Mouse (Mus musculus) embryonic facial prominence, embryonic 10.5 days (tissue): ENCODE data around the gene Klk6. TPM values are rescaled to one million over a fixed set of nuclear protein-coding genes. Genes with fewer than 3 reads are reported as not detected.

ENCODE experiments used
- DNase-seq: peaks from one replicate; pipeline ENCODE4 v3.0.0-alpha.2; 2017; ENCODE audit warnings: low spot score
- H3K27ac ChIP-seq: fragments of 300-500 bp; sonication (generic); replicated peaks from 2 replicates; pipeline ENCODE4 v1.5.1; 2016; ENCODE audit warnings: mild to moderate bottlenecking
- H3K27me3 ChIP-seq: fragments of 300-500 bp; sonication (generic); replicated peaks from 2 replicates; pipeline ENCODE4 v1.6.1; 2016; ENCODE audit warnings: low read depth, mild to moderate bottlenecking; ENCODE audit not compliant: poor library complexity, severe bottlenecking
- H3K36me3 ChIP-seq: fragments of 300-500 bp; sonication (generic); replicated peaks from 2 replicates; pipeline ENCODE4 v1.6.1; 2016; ENCODE audit warnings: mild to moderate bottlenecking, moderate library complexity
- H3K4me1 ChIP-seq: fragments of 300-500 bp; sonication (generic); 2 replicates; pipeline ENCODE4 v1.6.1; 2016
- H3K4me3 ChIP-seq: fragments of 300-500 bp; sonication (generic); 2 replicates; pipeline ENCODE4 v1.5.1; 2016; ENCODE audit warnings: mild to moderate bottlenecking, moderate library complexity
- H3K9me3 ChIP-seq: fragments of 300-500 bp; sonication (generic); 2 replicates; pipeline ENCODE4 v1.6.1; 2016; ENCODE audit warnings: mild to moderate bottlenecking
- WGBS: fragments of 180-500 bp; shearing (Covaris S2); methylation state at CpG from one replicate; pipeline ENCODE4 v1.1.7; 2016; 5-methylcytosine and 5-hydroxymethylcytosine counted together
- polyA plus RNA-seq: library from polyadenylated mRNA; unstranded; fragments of >200 nt; fragmentation: Nextera tagmentation; extraction: Ambion mirVana; gene quantifications from 2 replicates; pipeline ENCODE4 v1.2.1, GENCODE M21; 2016

Klk6 gene
- not detected in 2 replicates for polyA plus RNA-seq

- Histone ChIP-seq H3K4me3 (no peak within 1 kb of the TSS), H3K27me3 (no peaks in the 10 kb centered on the region), H3K27ac (no peak within 1 kb of the TSS), H3K4me1 (no peaks in the 10 kb centered on the region), H3K9me3 (no peaks in the 10 kb centered on the region), H3K36me3 (no peaks in the 10 kb centered on the region)
- no peak for DNase-seq
- WGBS, result 62% methylated on average over 10 of the region's 10 CpGs
Measured at GRCm38 (mm10) chr7:43824199-43824598, at the start of gene Klk6. TSS of gene Klk6 (plus strand) at chr7:43824499.

- no peaks in the 10 kb centered on the region for H3K9me3 ChIP-seq
- peaks cover 10% of the 10 kb centered on the region for H3K4me1 ChIP-seq
- no peaks in the 10 kb centered on the region for H3K27me3 ChIP-seq
- peak overlapping the region; percentile 71 for H3K27ac ChIP-seq
- H3K4me3 ChIP-seq, result no peak overlapping the region
- H3K36me3 ChIP-seq, result no peaks in the 10 kb centered on the region
- WGBS, result 51% methylated on average over 6 of the region's 6 CpGs
- no peak for DNase-seq
Measured at GRCm38 (mm10) chr7:43774802-43775201, 49.5 kb upstream of the Klk6 start.

GRCm38 (mm10) chr7:43775311-43776057 is 48.8 kb upstream of the Klk6 start:
- H3K27ac ChIP-seq, result peak overlapping the region; percentile 71
- 38% methylated on average over 7 of the region's 7 CpGs for WGBS

GRCm38 (mm10) chr7:43776506-43776905 is 47.8 kb upstream of the Klk6 start:
- H3K9me3 ChIP-seq, result no peaks in the 10 kb centered on the region
- no peak overlapping the region for H3K27ac ChIP-seq
- no peaks in the 10 kb centered on the region for H3K27me3 ChIP-seq
- no peak overlapping the region for H3K4me3 ChIP-seq
- peaks cover 10% of the 10 kb centered on the region for H3K4me1 ChIP-seq
- DNase-seq, result no peak
- H3K36me3 ChIP-seq, result no peaks in the 10 kb centered on the region
- 81% methylated on average over 5 of the region's 5 CpGs for WGBS

More at GRCm38 (mm10) chr7:43775311-43776057, 48.8 kb upstream of the Klk6 start:
- Histone ChIP-seq H3K27me3 (no peaks in the 10 kb centered on the region), H3K4me1 (peaks cover 10% of the 10 kb centered on the region), H3K9me3 (no peaks in the 10 kb centered on the region), H3K4me3 (no peak overlapping the region), H3K36me3 (no peaks in the 10 kb centered on the region)
- DNase-seq, result no peak

DNA sequence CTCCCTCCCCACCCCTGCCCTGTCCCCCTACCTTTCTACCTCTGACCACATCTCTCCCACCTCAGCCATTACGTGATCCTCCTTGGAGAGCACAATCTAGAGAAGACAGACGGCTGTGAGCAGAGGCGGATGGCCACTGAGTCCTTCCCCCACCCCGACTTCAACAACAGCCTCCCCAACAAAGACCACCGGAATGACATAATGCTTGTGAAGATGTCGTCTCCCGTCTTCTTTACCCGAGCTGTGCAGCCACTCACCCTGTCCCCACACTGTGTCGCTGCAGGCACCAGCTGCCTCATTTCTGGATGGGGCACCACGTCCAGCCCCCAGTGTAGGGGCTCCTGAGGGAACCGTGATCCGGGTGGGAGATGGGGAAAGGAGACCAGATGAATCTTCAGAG is 46.9 kb upstream of the Klk6 start:
- no peaks in the 10 kb centered on the region for H3K36me3 ChIP-seq
- H3K9me3 ChIP-seq, result no peaks in the 10 kb centered on the region
- 86% methylated on average over 12 of the region's 12 CpGs for WGBS
- no peak overlapping the region for H3K4me3 ChIP-seq
- H3K27me3 ChIP-seq, result no peaks in the 10 kb centered on the region
- DNase-seq, result no peak
- H3K4me1 ChIP-seq, result peaks cover 10% of the 10 kb centered on the region
- no peak overlapping the region for H3K27ac ChIP-seq

GRCm38 (mm10) chr7:43778176-43778970 is 45.9 kb upstream of the Klk6 start:
- Histone ChIP-seq H3K4me3 (no peak overlapping the region), H3K27ac (no peak overlapping the region)

DNA sequence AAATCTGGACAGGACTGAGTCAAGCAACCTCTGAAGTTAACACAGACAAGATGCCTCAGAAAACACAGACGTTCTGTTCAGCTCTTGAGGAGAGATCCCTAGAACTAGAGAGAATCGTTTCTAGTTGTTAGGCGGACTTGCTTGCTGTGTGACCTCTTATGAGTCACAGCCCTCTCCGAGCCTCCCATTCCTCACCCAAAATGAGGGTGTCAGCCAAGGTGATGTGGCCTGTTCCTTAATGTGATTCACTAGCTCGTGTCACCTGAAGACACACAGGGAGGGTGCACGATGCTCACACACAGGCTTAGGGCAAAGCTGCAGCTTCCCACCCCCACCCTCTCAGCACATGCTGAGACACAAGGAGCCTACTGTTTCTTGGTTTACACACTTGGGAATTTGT is 44.1 kb upstream of the Klk6 start:
- no peak for DNase-seq
- Histone ChIP-seq H3K27ac (no peak overlapping the region), H3K9me3 (no peaks in the 10 kb centered on the region), H3K36me3 (no peaks in the 10 kb centered on the region), H3K4me3 (no peak overlapping the region), H3K27me3 (peaks cover 23% of the 10 kb centered on the region), H3K4me1 (peaks cover 9% of the 10 kb centered on the region)
- WGBS, result 60% methylated on average over 6 of the region's 6 CpGs

More at GRCm38 (mm10) chr7:43778176-43778970, 45.9 kb upstream of the Klk6 start:
- peaks cover 16% of the 10 kb centered on the region for H3K4me1 ChIP-seq
- no peaks in the 10 kb centered on the region for H3K9me3 ChIP-seq
- 91% methylated on average over 10 of the region's 10 CpGs for WGBS
- DNase-seq, result no peak
- H3K27me3 ChIP-seq, result peaks cover 8% of the 10 kb centered on the region
- no peaks in the 10 kb centered on the region for H3K36me3 ChIP-seq

DNA sequence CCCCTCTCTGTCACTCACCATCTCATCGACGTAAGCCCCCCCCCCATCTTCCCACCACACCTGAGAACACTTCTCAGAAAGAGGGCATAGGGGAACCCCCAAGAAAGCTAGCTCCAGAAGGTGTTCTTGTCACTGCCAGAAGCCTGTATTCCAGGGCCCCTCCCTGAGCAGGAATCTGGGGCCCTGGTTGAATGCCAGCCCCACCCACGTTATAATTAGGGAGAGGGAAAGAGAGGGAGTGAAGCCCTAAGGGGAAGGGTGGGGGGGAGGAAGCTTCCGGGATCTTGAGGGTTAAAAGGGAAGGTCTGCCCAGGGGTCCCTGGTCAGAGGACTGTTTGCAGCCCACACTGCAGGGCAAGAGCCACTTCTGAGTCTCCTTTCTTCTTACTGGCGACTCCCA is 43.6 kb upstream of the Klk6 start, which contains the start of gene Klk10:
TSS of gene Klk10 (plus strand) at position 290 of the 400 bp plus-strand sequence.
- peaks cover 7% of the 10 kb centered on the region for H3K4me1 ChIP-seq
- no peaks in the 10 kb centered on the region for H3K9me3 ChIP-seq
- no peak for DNase-seq
- no peak within 1 kb of the TSS for H3K4me3 ChIP-seq
- no peak within 1 kb of the TSS for H3K27ac ChIP-seq
- H3K27me3 ChIP-seq, result peaks cover 23% of the 10 kb centered on the region
- 42% methylated on average over 5 of the region's 5 CpGs for WGBS
- no peaks in the 10 kb centered on the region for H3K36me3 ChIP-seq

DNA sequence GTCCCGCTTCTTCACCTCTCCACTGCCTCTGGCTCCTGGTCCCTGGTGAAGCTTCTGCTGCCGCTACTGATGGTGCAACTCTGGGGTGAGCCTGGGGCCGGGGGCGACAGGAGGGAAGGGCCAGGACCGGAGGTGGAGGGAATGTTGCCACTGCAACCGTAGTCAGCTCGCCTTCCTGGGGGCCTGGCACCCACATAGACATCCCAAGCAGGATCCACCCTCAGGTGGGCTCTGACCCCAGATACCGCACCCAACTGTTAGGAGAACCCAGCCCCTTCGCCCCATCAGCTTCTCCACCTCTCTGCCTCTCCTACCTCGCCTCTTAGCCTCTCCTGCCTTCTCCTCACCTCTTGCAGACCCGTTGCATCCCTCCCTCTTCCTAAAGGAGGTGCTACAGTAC is 42.8 kb upstream of the Klk6 start:
- Histone ChIP-seq H3K36me3 (no peaks in the 10 kb centered on the region), H3K27me3 (peaks cover 23% of the 10 kb centered on the region), H3K4me3 (no peak overlapping the region), H3K27ac (no peak overlapping the region), H3K9me3 (no peaks in the 10 kb centered on the region), H3K4me1 (peaks cover 7% of the 10 kb centered on the region)
- DNase-seq, result no peak
- 87% methylated on average over 11 of the region's 11 CpGs for WGBS

- H3K27me3 ChIP-seq, result peaks cover 23% of the 10 kb centered on the region
- no peak overlapping the region; the same call in 1 of the 2 replicates for H3K27ac ChIP-seq
- H3K36me3 ChIP-seq, result no peaks in the 10 kb centered on the region
- peaks cover 7% of the 10 kb centered on the region for H3K4me1 ChIP-seq
- peak overlapping the region; percentile 52 for H3K4me3 ChIP-seq
- peak; percentile 87 for DNase-seq
- H3K9me3 ChIP-seq, result no peaks in the 10 kb centered on the region
- 9% methylated on average over 36 of the region's 36 CpGs for WGBS
Measured at GRCm38 (mm10) chr7:43782275-43783265, 41.7 kb upstream of the Klk6 start.

GRCm38 (mm10) chr7:43785286-43785685 is 39.0 kb upstream of the Klk6 start:
- Histone ChIP-seq H3K36me3 (no peaks in the 10 kb centered on the region), H3K9me3 (no peaks in the 10 kb centered on the region), H3K27me3 (peaks cover 23% of the 10 kb centered on the region), H3K27ac (no peak overlapping the region), H3K4me3 (no peak overlapping the region), H3K4me1 (peaks cover 7% of the 10 kb centered on the region)
- DNase-seq, result no peak
- WGBS, result 92% methylated on average over 1 of the region's 1 CpGs

- 80% methylated on average over 3 of the region's 3 CpGs for WGBS
- H3K4me3 ChIP-seq, result no peak overlapping the region
- no peak for DNase-seq
- no peaks in the 10 kb centered on the region for H3K9me3 ChIP-seq
- no peak overlapping the region for H3K27ac ChIP-seq
- peaks cover 18% of the 10 kb centered on the region for H3K27me3 ChIP-seq
- no peaks in the 10 kb centered on the region for H3K36me3 ChIP-seq
- peaks cover under 1% of the 10 kb centered on the region; the same call in 1 of the 2 replicates for H3K4me1 ChIP-seq
Measured at GRCm38 (mm10) chr7:43788096-43788495, 36.2 kb upstream of the Klk6 start.
